In genomic region chr12:40378621-40379537, GRCm38 (mm10) we compare ENCODE assay signal across 10 mouse cellular contexts.
DNase-seq lines count a peak whose midpoint lies in the region; ATAC-seq lines count a peak whose summit lies in the region.
"Had no signal": no experiment of that assay in that cellular context is flagged by ENCODE, and none has a peak within 500 bp of the region (broad histone marks: within the 10 kb centered on the region; RNA-seq: fewer than 3 reads in every experiment).

No protein-coding gene starts in this region.

- H3K9ac ChIP-seq in heart, embryonic 14.5 days (ENCODE audit: low read length), result no peak overlapping the region
- no peak overlapping the region for H3K9ac ChIP-seq in lung, embryonic 16.5 days (ENCODE audit: low read length)

- no peaks in the 10 kb centered on the region for H3K9me3 ChIP-seq in heart, embryonic 14.5 days (ENCODE audit: control insufficient read depth, low read length)
- H3K9me3 ChIP-seq in lung, embryonic 16.5 days (ENCODE audit: control insufficient read depth, low read length), result no peaks in the 10 kb centered on the region

- no peak overlapping the region for H3K4me3 ChIP-seq in heart, embryonic 14.5 days (ENCODE audit: control insufficient read depth in 1 of 2, insufficient read depth in 1 of 2, low read depth in 1 of 2, low read length in 2 of 2)
- no peak overlapping the region for H3K4me3 ChIP-seq in lung, embryonic 16.5 days (ENCODE audit: low read length)
- H3K4me3 ChIP-seq: erythroblast, embryonic 14.5 days had no signal

- H3K27ac ChIP-seq in heart, embryonic 14.5 days (replicated peaks in 1 of 2; ENCODE audit: control insufficient read depth in 1 of 2, insufficient read depth in 1 of 2, low read depth in 2 of 2, low read length in 2 of 2), result no peak overlapping the region
- H3K27ac ChIP-seq in lung, embryonic 16.5 days (ENCODE audit: low read length), result no peak overlapping the region

- ATAC-seq in heart, embryonic 14.5 days (ENCODE audit: insufficient number of reproducible peaks, insufficient read depth, low FRiP score, low read depth), result peak; percentile 39; the same call in 1 of the 2 replicates
- ATAC-seq in lung, embryonic 16.5 days (ENCODE audit: low read depth), result peak; percentile 76

- H3K4me2 ChIP-seq in heart, embryonic 14.5 days (ENCODE audit: low read length), result no peak overlapping the region
- H3K4me2 ChIP-seq in lung, embryonic 16.5 days (ENCODE audit: low read depth, low read length), result no peak overlapping the region

- intact Hi-C loops in heart, postnatal 14 days (cut with DNase I), result no loop called here

- 61% methylated on average over 17 of the region's 17 CpGs for WGBS in heart, embryonic 14.5 days
- 72% methylated on average over 17 of the region's 17 CpGs for WGBS in lung, embryonic 16.5 days

- 0 out of 2 replicates have a peak, but pooled peaks cover 4% of the 10 kb centered on the region for H3K36me3 ChIP-seq in heart, embryonic 14.5 days (ENCODE audit: control insufficient read depth, insufficient read depth, low read length)
- no peaks in the 10 kb centered on the region for H3K36me3 ChIP-seq in lung, embryonic 16.5 days (ENCODE audit: control insufficient read depth, insufficient read depth, low read length)

- no peaks in the 10 kb centered on the region for H3K27me3 ChIP-seq in heart, embryonic 14.5 days (ENCODE audit: control insufficient read depth, insufficient read depth, low read length)
- H3K27me3 ChIP-seq in lung, embryonic 16.5 days (ENCODE audit: control insufficient read depth, insufficient read depth, low read depth, low read length), result no peaks in the 10 kb centered on the region

- H3K4me1 ChIP-seq in heart, embryonic 14.5 days (ENCODE audit: control insufficient read depth in 2 of 2, insufficient read depth in 2 of 2, low read length in 2 of 2), result peaks cover 2 to 10% of the 10 kb centered on the region in 2 experiments; a peak in 3 of 4 replicates
- H3K4me1 ChIP-seq in lung, embryonic 16.5 days (replicated peaks; ENCODE audit: control insufficient read depth, insufficient read depth, low read length), result 0 out of 2 replicates have a peak, but pooled peaks cover 2% of the 10 kb centered on the region

- no peak for DNase-seq in heart, postnatal 14 days
- peak; percentile 69 for DNase-seq in brain, adult 2 months (ENCODE audit: low read depth, low spot score)
- DNase-seq in cerebellum, postnatal 10 days, result peak; percentile 68 to 74
- no peak for DNase-seq in gastrocnemius, postnatal 25 days
- no peak for DNase-seq in frontal cortex, postnatal 10 days (ENCODE audit: low spot score in 2 of 2)
- DNase-seq: adrenal gland, postnatal 10 days; kidney, postnatal 25 days had no signal

Comparison
In these comparisons a context has a peak if more than half of its experiments do, and no peak if none do; other contexts are left out.
1. DNase-seq: peak in brain, adult 2 months (single experiment) and cerebellum, postnatal 10 days (2 of 2); none in heart, postnatal 14 days (0 of 2), gastrocnemius, postnatal 25 days (single experiment) and frontal cortex, postnatal 10 days (0 of 2).